Mouse (Mus musculus) midbrain, embryonic 14.5 days (tissue): ENCODE measurements around the gene Kif1a. TPM values are rescaled to one million over a fixed set of nuclear protein-coding genes. Genes with fewer than 3 reads are reported as not detected.
"Not testable (repeated sequence)": the region's sequence is repeated elsewhere in the genome, so short reads cannot be mapped to it uniquely, and the experiment has no call there.

Experiments
- ATAC-seq: fragments of 200-750 bp; cut with Nextera tagmentation; 2 replicates; pipeline ENCODE4 v1.8.0; 2017; ENCODE audit warnings: moderate number of reproducible peaks, moderate library complexity; ENCODE audit not compliant: low FRiP score, low TSS enrichment
- DNase-seq: peaks from one replicate; pipeline ENCODE4 v3.0.0-alpha.2; 2015
- H3K27ac ChIP-seq: fragments of 300-500 bp; sonication (generic); replicated peaks from 2 replicates; pipeline ENCODE4 v1.5.1; 2014; ENCODE audit warnings: mild to moderate bottlenecking, low read depth, low read length, moderate library complexity
- H3K27me3 ChIP-seq: fragments of 300-500 bp; sonication (generic); 2 replicates; pipeline ENCODE4 v1.6.1; 2014; ENCODE audit warnings: low read length, control low read depth, mixed read lengths; ENCODE audit not compliant: control insufficient read depth, insufficient read depth
- H3K36me3 ChIP-seq: fragments of 300-500 bp; sonication (generic); 2 replicates; pipeline ENCODE4 v1.6.1; 2014; ENCODE audit warnings: low read length, control low read depth; ENCODE audit not compliant: control insufficient read depth, insufficient read depth
- H3K4me1 ChIP-seq: fragments of 300-500 bp; sonication (generic); 2 replicates; pipeline ENCODE4 v1.6.1; 2014; ENCODE audit warnings: mild to moderate bottlenecking, antibody characterized with exemption, low read length, control low read depth; ENCODE audit not compliant: control insufficient read depth, insufficient read depth
- H3K4me2 ChIP-seq: fragments of 300-500 bp; sonication (generic); 2 replicates; pipeline ENCODE4 v1.6.1; 2014; ENCODE audit warnings: mild to moderate bottlenecking, low read length, moderate library complexity
- H3K4me3 ChIP-seq: fragments of 300-500 bp; sonication (generic); replicated peaks from 2 replicates; pipeline ENCODE4 v1.5.1; 2014; ENCODE audit warnings: low read depth, low read length
- H3K9ac ChIP-seq: fragments of 300-500 bp; sonication (generic); replicated peaks from 2 replicates; pipeline ENCODE4 v1.6.1; 2014; ENCODE audit warnings: mild to moderate bottlenecking, low read length, moderate library complexity
- H3K9me3 ChIP-seq: fragments of 300-500 bp; sonication (generic); 2 replicates; pipeline ENCODE4 v1.6.1; 2016; ENCODE audit warnings: low read length, control low read depth, mixed read lengths; ENCODE audit not compliant: control insufficient read depth
- WGBS: fragments of 180-500 bp; shearing (Covaris S2); extraction: QIAGEN DNeasy Blood & Tissue Kit; methylation state at CpG from one replicate; pipeline ENCODE4 v1.1.7; 2014; 5-methylcytosine and 5-hydroxymethylcytosine counted together
- polyA plus RNA-seq: library from polyadenylated mRNA; unstranded; fragments of >200 nt; fragmentation: Nextera tagmentation; extraction: Ambion mirVana; gene quantifications from 2 replicates; pipeline ENCODE4 v1.2.1, GENCODE M21; 2014

Gene Kif1a
- polyA plus RNA-seq, 1 experiment from 2014 or later = 350 TPM

DNA sequence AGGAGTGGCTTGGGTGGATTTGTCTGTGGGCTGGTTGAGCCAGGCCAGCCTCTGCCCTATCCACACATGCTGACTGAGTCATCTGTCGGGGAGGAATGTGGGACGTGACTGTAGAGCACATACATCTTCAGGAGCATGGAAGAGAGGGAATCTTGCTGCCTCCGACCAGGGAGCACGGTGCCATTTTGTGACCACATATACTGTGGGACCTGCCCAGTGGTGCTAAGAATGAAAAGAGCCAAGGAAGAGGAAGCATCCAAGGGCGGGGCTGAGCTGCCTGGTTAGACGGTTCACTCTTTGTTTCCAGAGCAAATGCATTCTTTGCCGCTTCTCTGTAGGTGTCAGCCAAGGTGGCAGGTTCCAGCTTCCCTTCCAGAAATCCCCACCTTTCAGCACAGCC is 123.1 kb downstream of the Kif1a start:
- 53% methylated on average over 7 of the region's 7 CpGs for WGBS

DNA sequence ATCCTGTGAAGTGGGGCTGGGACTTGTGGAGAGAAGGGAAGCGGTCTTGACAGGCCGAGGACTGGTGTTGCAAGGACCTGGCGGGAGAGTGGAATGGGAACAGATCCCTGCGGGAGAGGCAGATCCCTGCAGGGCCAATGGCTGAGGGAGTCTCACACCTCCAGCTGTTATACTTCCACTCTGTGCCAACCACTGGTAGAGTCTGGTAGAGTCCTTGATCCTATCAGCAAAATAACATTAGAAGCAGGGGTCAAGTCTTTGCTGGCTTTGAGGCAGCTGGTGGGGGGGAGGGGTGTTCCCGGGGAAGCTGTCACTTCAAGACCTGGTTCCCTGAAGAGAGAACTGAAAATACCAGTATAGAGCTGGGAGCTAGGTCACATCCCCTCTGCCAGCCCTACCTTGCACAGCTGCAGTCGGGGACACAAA is 125.6 kb downstream of the Kif1a start:
- Histone ChIP-seq H3K4me3 (no peak overlapping the region), H3K9me3 (no peaks in the 10 kb centered on the region), H3K36me3 (no peaks in the 10 kb centered on the region), H3K27ac (no peak overlapping the region), H3K4me1 (0 out of 2 replicates have a peak, but pooled peaks cover 2% of the 10 kb centered on the region), H3K4me2 (no peak overlapping the region), H3K27me3 (no peaks in the 10 kb centered on the region), H3K9ac (no peak overlapping the region)
- 65% methylated on average over 6 of the region's 6 CpGs for WGBS
- no peak for ATAC-seq
- DNase-seq = no peak

More for the DNA sequence above, 123.1 kb downstream of the Kif1a start:
- H3K27me3 ChIP-seq = no peaks in the 10 kb centered on the region
- ATAC-seq = no peak
- H3K27ac ChIP-seq = no peak overlapping the region
- DNase-seq = no peak
- H3K9me3 ChIP-seq = no peaks in the 10 kb centered on the region
- H3K4me2 ChIP-seq = no peak overlapping the region
- no peak overlapping the region for H3K4me3 ChIP-seq
- H3K36me3 ChIP-seq = no peaks in the 10 kb centered on the region
- H3K4me1 ChIP-seq = 0 out of 2 replicates have a peak, but pooled peaks cover 2% of the 10 kb centered on the region
- H3K9ac ChIP-seq = no peak overlapping the region

DNA sequence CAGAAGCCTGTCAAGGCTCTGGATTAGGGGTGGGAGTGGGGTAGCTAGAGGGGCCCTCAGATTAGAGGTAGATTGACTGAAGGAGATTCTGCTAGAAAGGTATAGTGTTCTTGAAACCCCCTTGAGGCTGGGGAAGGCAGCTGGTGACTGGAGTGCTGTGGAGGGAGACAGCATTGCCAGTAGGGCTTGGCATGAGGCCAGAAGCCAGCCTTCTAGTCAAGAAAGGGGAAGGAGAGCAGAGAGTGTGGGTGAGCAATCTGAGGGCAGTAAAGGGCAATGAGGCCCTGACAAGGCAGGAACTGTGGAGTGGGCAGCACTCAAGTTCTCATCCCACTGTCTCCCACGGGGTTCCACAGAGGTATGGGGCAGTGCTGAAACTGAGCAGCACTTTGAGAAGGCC is 128.9 kb downstream of the Kif1a start:
- H3K4me3 ChIP-seq = no peak overlapping the region
- ATAC-seq = no peak
- H3K9ac ChIP-seq = no peak overlapping the region
- DNase-seq = peak; percentile 48
- no peaks in the 10 kb centered on the region for H3K9me3 ChIP-seq
- no peak overlapping the region for H3K4me2 ChIP-seq
- 0 out of 2 replicates have a peak, but pooled peaks cover 2% of the 10 kb centered on the region for H3K4me1 ChIP-seq
- no peaks in the 10 kb centered on the region for H3K27me3 ChIP-seq
- H3K27ac ChIP-seq = no peak overlapping the region
- H3K36me3 ChIP-seq = no peaks in the 10 kb centered on the region
- 72% methylated on average over 1 of the region's 1 CpGs for WGBS

DNA sequence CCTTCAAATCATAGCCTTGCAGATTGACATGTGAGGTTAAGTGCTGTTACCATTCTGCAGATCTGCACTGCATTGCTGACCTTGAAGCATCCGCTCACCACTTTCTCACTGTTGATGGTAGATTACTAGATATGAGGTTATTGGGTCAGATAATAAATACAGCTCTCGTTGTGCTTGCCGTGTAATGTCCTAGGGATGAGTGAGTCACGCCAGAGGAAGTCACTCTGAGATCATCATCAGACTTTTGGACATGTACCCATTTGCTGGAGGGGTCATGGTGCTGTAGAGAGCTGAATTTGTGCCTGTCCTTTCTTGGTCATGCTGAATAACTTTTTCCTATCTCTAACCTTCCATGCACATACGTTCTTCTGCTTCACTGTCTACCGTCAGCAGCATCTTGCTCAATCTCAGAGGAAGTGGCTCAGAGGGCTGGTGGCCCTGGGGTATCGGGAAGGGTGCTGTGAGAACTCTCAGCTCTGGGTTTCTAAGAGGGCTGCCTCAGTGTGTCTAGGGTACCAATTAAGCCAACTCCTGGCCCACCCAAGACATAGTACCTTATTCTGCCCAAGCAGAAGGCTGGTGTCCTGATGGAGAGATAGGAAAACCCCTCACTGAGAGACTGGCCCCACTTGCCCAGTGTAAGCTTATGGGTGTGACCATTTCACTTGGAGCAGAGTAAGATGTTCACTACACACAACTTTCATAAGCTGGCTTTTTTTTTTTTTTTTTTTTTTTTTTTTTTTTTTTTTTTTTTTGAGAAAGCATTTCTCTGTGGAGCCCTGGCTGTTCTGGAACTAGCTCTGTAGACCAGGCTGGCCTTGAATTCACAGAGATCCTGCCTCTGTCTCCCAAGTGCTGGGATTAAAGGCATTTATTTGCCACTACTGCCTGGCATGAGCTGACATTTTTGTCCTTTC is 129.6 kb downstream of the Kif1a start:
- DNase-seq = no peak

DNA sequence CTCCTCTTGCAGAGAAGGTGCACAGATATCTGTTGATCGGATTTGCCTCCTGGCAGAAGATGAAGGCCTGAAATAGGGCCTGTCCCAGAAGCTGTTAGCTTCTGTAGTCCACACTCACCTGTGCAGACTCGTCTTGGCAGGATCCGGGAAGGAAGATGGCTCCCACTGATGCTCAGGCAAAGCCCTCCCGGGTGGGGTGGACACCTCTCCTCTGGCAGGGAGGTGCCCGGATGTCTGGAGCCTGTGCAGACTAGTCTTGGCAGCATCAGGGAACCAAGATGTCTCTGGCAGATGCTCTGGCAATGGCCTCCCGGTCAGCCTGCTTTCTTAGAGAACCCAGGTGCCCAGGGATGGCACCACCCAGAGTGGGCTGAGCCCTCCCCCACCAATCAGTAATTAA is 131.0 kb downstream of the Kif1a start:
- 85% methylated on average over 6 of the region's 6 CpGs for WGBS
- ATAC-seq, H3K9ac ChIP-seq, H3K27me3 ChIP-seq, H3K4me1 ChIP-seq, DNase-seq, H3K9me3 ChIP-seq, H3K36me3 ChIP-seq, H3K4me2 ChIP-seq, H3K27ac ChIP-seq, H3K4me3 ChIP-seq: not testable (repeated sequence)

More for the DNA sequence above, 129.6 kb downstream of the Kif1a start:
- Histone ChIP-seq H3K27ac (no peak overlapping the region), H3K9ac (no peak overlapping the region), H3K9me3 (no peaks in the 10 kb centered on the region), H3K27me3 (no peaks in the 10 kb centered on the region), H3K4me1 (0 out of 2 replicates have a peak, but pooled peaks cover 2% of the 10 kb centered on the region), H3K36me3 (no peaks in the 10 kb centered on the region), H3K4me3 (no peak overlapping the region), H3K4me2 (no peak overlapping the region)
- ATAC-seq = no peak
- 90% methylated on average over 7 of the region's 7 CpGs for WGBS

Other genes starting within 250 kb of the Kif1a start
- 1.6 and 2.6 TPM in 2 replicates for gene Ankmy1, start 199.0 kb downstream of the Kif1a start, polyA plus RNA-seq
- 14.2 and 14.4 TPM in 2 replicates for gene Dusp28, start 195.0 kb downstream of the Kif1a start, polyA plus RNA-seq
- 26.8 and 34.9 TPM in 2 replicates for gene Rnpepl1, start 191.2 kb downstream of the Kif1a start, polyA plus RNA-seq
- gene Capn10, start 167.6 kb downstream of the Kif1a start, polyA plus RNA-seq = 52.6 and 56.1 TPM in 2 replicates
- 0.16 and 1.3 TPM in 2 replicates for gene Gpr35, start 151.1 kb downstream of the Kif1a start, polyA plus RNA-seq
- not detected in 2 replicates for gene Aqp12, start 95.6 kb downstream of the Kif1a start, polyA plus RNA-seq
- not detected in 2 replicates for gene Agxt, start 33.3 kb upstream of the Kif1a start, polyA plus RNA-seq
- not detected in 2 replicates for gene 2310007B03Rik, start 59.0 kb upstream of the Kif1a start, polyA plus RNA-seq
- 0.05 and 0.09 TPM in 2 replicates for gene Crocc2, start 66.8 kb upstream of the Kif1a start, polyA plus RNA-seq
- gene Sned1, start 133.9 kb upstream of the Kif1a start, polyA plus RNA-seq = 3.0 and 7.2 TPM in 2 replicates
- gene Mterf4, start 204.0 kb upstream of the Kif1a start, polyA plus RNA-seq = 27.7 and 30.0 TPM in 2 replicates
- gene Ppp1r7, start 240.9 kb upstream of the Kif1a start, polyA plus RNA-seq = 54.7 and 64.1 TPM in 2 replicates
- 4.2 and 5.7 TPM in 2 replicates for gene Pask, start 241.5 kb upstream of the Kif1a start, polyA plus RNA-seq